12 mouse cellular contexts compared by ENCODE assay signal in genomic region chr8:91276337-91276736, GRCm38 (mm10). TPM values are rescaled to one million over a fixed set of nuclear protein-coding genes. Genes with fewer than 3 reads are reported as not detected.
DNase-seq lines count a peak whose midpoint lies in the region; ATAC-seq and TF ChIP-seq lines count a peak whose summit lies in the region.
"Had no signal": no experiment of that assay in that cellular context is flagged by ENCODE, and none has a peak within 500 bp of the region (broad histone marks: within the 10 kb centered on the region; RNA-seq: fewer than 3 reads in every experiment).

No protein-coding gene starts in this region.

- peaks cover 12% of the 10 kb centered on the region for H3K36me3 ChIP-seq in hindbrain, postnatal 0 days (ENCODE audit: insufficient read depth, low read length)
- peaks cover 22% of the 10 kb centered on the region; the same call in 1 of the 2 replicates for H3K36me3 ChIP-seq in hindbrain, embryonic 12.5 days
- H3K36me3 ChIP-seq in thymus, adult 2 months (ENCODE audit: control insufficient read depth, insufficient read depth, low read length), result no peaks in the 10 kb centered on the region
- H3K36me3 ChIP-seq: liver, embryonic 13.5 days had no signal

- no peak overlapping the region for H3K4me2 ChIP-seq in hindbrain, postnatal 0 days (ENCODE audit: low read depth, low read length)
- no peak overlapping the region for H3K4me2 ChIP-seq in hindbrain, embryonic 12.5 days (replicated peaks)
- H3K4me2 ChIP-seq: liver, embryonic 13.5 days; midbrain, embryonic 13.5 days had no signal

- peak; percentile 44; the same call in 1 of the 2 replicates for TF ChIP-seq CTCF in hindbrain, postnatal 0 days (IDR thresholded peaks at IDR 0.05; ENCODE audit: low read depth)
- no peak for TF ChIP-seq CTCF in thymus, adult 2 months (IDR thresholded peaks at IDR 0.05; ENCODE audit: borderline replicate concordance, control insufficient read depth, extremely low read depth, insufficient read depth, low read length, poor library complexity)
- TF ChIP-seq CTCF in embryonic fibroblast, embryonic 13.5 days (IDR thresholded peaks at IDR 0.05; ENCODE audit: borderline replicate concordance, insufficient read depth, low read length), result peak; percentile 39; the same call in 1 of the 2 replicates

- H3K27me3 ChIP-seq in hindbrain, postnatal 0 days (ENCODE audit: insufficient read depth, low read length), result no peaks in the 10 kb centered on the region
- no peaks in the 10 kb centered on the region for H3K27me3 ChIP-seq in hindbrain, embryonic 12.5 days
- no peaks in the 10 kb centered on the region for H3K27me3 ChIP-seq in thymus, adult 2 months (ENCODE audit: control insufficient read depth, insufficient read depth, low read length)
- H3K27me3 ChIP-seq: liver, embryonic 13.5 days; midbrain, embryonic 13.5 days had no signal

- no peaks in the 10 kb centered on the region for H3K4me1 ChIP-seq in hindbrain, postnatal 0 days (ENCODE audit: insufficient read depth, low read length)
- no peaks in the 10 kb centered on the region for H3K4me1 ChIP-seq in hindbrain, embryonic 12.5 days
- H3K4me1 ChIP-seq in thymus, adult 2 months (replicated peaks; ENCODE audit: control insufficient read depth, insufficient read depth, low read length), result peaks cover 3% of the 10 kb centered on the region; the same call in 1 of the 2 replicates
- peaks cover under 1% of the 10 kb centered on the region; the same call in 1 of the 2 replicates for H3K4me1 ChIP-seq in embryonic fibroblast, embryonic 13.5 days (ENCODE audit: control insufficient read depth, insufficient read depth, low read length)
- H3K4me1 ChIP-seq: hindbrain, embryonic 10.5 days; liver, embryonic 13.5 days; midbrain, embryonic 13.5 days had no signal

- no peak overlapping the region for H3K9ac ChIP-seq in hindbrain, postnatal 0 days (replicated peaks; ENCODE audit: low read length)
- no peak overlapping the region for H3K9ac ChIP-seq in hindbrain, embryonic 12.5 days
- H3K9ac ChIP-seq: liver, embryonic 13.5 days; midbrain, embryonic 13.5 days had no signal

- ATAC-seq in hindbrain, postnatal 0 days, result no peak
- ATAC-seq in hindbrain, embryonic 12.5 days (ENCODE audit: low FRiP score), result no peak
- ATAC-seq: midbrain, embryonic 13.5 days had no signal

- H3K27ac ChIP-seq in hindbrain, postnatal 0 days, result no peak overlapping the region
- H3K27ac ChIP-seq in hindbrain, embryonic 12.5 days, result no peak overlapping the region
- no peak overlapping the region for H3K27ac ChIP-seq in thymus, adult 2 months (ENCODE audit: control insufficient read depth, insufficient read depth, low read length)
- H3K27ac ChIP-seq in embryonic fibroblast, embryonic 13.5 days (ENCODE audit: insufficient read depth, low read length), result no peak overlapping the region
- H3K27ac ChIP-seq: hindbrain, embryonic 10.5 days; liver, embryonic 13.5 days; midbrain, embryonic 13.5 days had no signal

- no peak for TF ChIP-seq POLR2A in thymus, adult 2 months (IDR thresholded peaks at IDR 0.05; ENCODE audit: control insufficient read depth, extremely low read depth, insufficient read depth, low read length, poor library complexity)
- TF ChIP-seq POLR2A in embryonic fibroblast, embryonic 13.5 days (IDR thresholded peaks at IDR 0.05; ENCODE audit: low read depth, low read length), result no peak

- no peaks in the 10 kb centered on the region for H3K9me3 ChIP-seq in hindbrain, postnatal 0 days (ENCODE audit: low read length)
- H3K9me3 ChIP-seq in hindbrain, embryonic 12.5 days (replicated peaks), result 0 out of 2 replicates have a peak, but pooled peaks cover 4% of the 10 kb centered on the region
- H3K9me3 ChIP-seq: liver, embryonic 13.5 days; midbrain, embryonic 13.5 days had no signal

- 100% methylated on average over 2 of the region's 2 CpGs for WGBS in hindbrain, postnatal 0 days
- 96% methylated on average over 2 of the region's 2 CpGs for WGBS in hindbrain, embryonic 12.5 days
- WGBS in thymus, adult 2 months, result 96% methylated on average over 2 of the region's 2 CpGs

- no peak overlapping the region for H3K4me3 ChIP-seq in hindbrain, postnatal 0 days (ENCODE audit: low read length)
- H3K4me3 ChIP-seq in hindbrain, embryonic 12.5 days, result no peak overlapping the region
- H3K4me3 ChIP-seq in thymus, adult 2 months (ENCODE audit: control insufficient read depth, insufficient read depth, low read length), result no peak overlapping the region
- no peak overlapping the region for H3K4me3 ChIP-seq in embryonic fibroblast, embryonic 13.5 days (ENCODE audit: insufficient read depth, low read length)
- H3K4me3 ChIP-seq: hindbrain, embryonic 10.5 days; liver, embryonic 13.5 days; midbrain, embryonic 13.5 days had no signal

- DNase-seq in hindbrain, postnatal 0 days (ENCODE audit: low spot score), result no peak
- DNase-seq in thymus, adult 2 months, result peak; percentile 8
- DNase-seq in thymus, adult 18-20 months, result no peak
- no peak for DNase-seq in MN1 (ENCODE audit: low spot score)
- DNase-seq in neural tube, embryonic 10.5 days (ENCODE audit: extremely low spot score, low spot score), result no peak
- DNase-seq in layer of hippocampus, adult 9-11 months, result no peak
- DNase-seq: cerebellum, adult 18-20 months; liver, embryonic 13.5 days had no signal

RNA-seq across cellular contexts. Expression of gene Rpgrip1l, which starts 36.7 kb away (rescaled TPM):
- 5.5 and 6.8 TPM in 2 replicates for total RNA-seq in hindbrain, postnatal 0 days (2014; rRNA removed)
- polyA plus RNA-seq in hindbrain, postnatal 0 days (2015; fragmentation: Nextera tagmentation; extraction: Ambion mirVana), result 12.1 and 12.7 TPM in 2 replicates
- 15.3 and 15.5 TPM in 2 replicates for polyA plus RNA-seq in hindbrain, embryonic 12.5 days (2016; fragmentation: Nextera tagmentation; extraction: Ambion mirVana)
- polyA plus RNA-seq in thymus, adult 2 months (2012; rRNA removed), result 1.9 TPM in 2 replicates
- 8.7 and 9.2 TPM in 2 replicates for polyA plus RNA-seq in embryonic fibroblast, embryonic 13.5 days (2011; ENCODE audit: insufficient read length, low read depth, missing spikeins)

RNA-seq across cellular contexts. Expression of gene Fto, which starts 37.0 kb away (rescaled TPM):
- 80.7 and 83.2 TPM in 2 replicates for total RNA-seq in hindbrain, postnatal 0 days (2014; rRNA removed)
- 106 and 122 TPM in 2 replicates for polyA plus RNA-seq in hindbrain, postnatal 0 days (2015; fragmentation: Nextera tagmentation; extraction: Ambion mirVana)
- polyA plus RNA-seq in hindbrain, embryonic 12.5 days (2016; fragmentation: Nextera tagmentation; extraction: Ambion mirVana), result 116 and 119 TPM in 2 replicates
- 29.9 and 34.7 TPM in 2 replicates for polyA plus RNA-seq in thymus, adult 2 months (2012; rRNA removed)
- 59.2 and 71.5 TPM in 2 replicates for polyA plus RNA-seq in embryonic fibroblast, embryonic 13.5 days (2011; ENCODE audit: insufficient read length, low read depth, missing spikeins)
